In the genomic region with DNA sequence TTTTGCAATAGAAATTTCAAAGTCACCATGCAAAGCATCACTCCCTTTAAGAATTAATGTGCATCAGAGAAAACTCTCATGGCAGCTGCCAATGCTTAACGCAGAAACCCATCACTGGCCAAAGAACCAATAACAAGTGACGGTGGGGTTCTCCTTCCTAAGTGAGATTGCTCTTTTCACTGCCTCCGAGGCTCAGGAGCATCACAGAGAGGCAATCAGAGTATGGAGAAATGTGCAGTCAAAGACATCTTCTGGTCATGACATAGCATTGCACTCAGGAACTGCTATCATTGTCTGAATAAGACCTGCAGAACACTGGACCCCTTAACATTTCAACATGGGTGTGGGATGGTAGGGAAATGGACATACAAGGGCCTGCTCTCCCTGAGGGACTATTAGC, we compare ENCODE assay signal across 13 mouse cellular contexts.
DNase-seq lines count a peak whose midpoint lies in the region; ATAC-seq and TF ChIP-seq lines count a peak whose summit lies in the region.
"Had no signal": no experiment of that assay in that cellular context is flagged by ENCODE, and none has a peak within 500 bp of the region (broad histone marks: within the 10 kb centered on the region; RNA-seq: fewer than 3 reads in every experiment).

No protein-coding gene starts in this region.

- no peak overlapping the region for H3K9ac ChIP-seq in hindbrain, embryonic 13.5 days
- no peak overlapping the region for H3K9ac ChIP-seq in hindbrain, embryonic 11.5 days (ENCODE audit: low read depth, low read length)
- no peak overlapping the region for H3K9ac ChIP-seq in midbrain, postnatal 0 days (replicated peaks; ENCODE audit: low read length, poor library complexity, severe bottlenecking)
- H3K9ac ChIP-seq in midbrain, embryonic 16.5 days (ENCODE audit: low read depth, low read length), result no peak overlapping the region
- H3K9ac ChIP-seq: limb, embryonic 15.5 days had no signal

- H3K27ac ChIP-seq in hindbrain, embryonic 13.5 days, result no peak overlapping the region
- no peak overlapping the region for H3K27ac ChIP-seq in hindbrain, embryonic 11.5 days (ENCODE audit: low read depth, low read length)
- no peak overlapping the region for H3K27ac ChIP-seq in midbrain, postnatal 0 days (ENCODE audit: low read depth, low read length)
- no peak overlapping the region for H3K27ac ChIP-seq in midbrain, embryonic 16.5 days (ENCODE audit: low read length)
- H3K27ac ChIP-seq: forebrain, embryonic 10.5 days; limb, embryonic 15.5 days had no signal

- ATAC-seq in hindbrain, embryonic 13.5 days (ENCODE audit: low FRiP score), result 0 out of 2 replicates have a peak, but pooled peaks have one; percentile 22
- ATAC-seq in hindbrain, embryonic 11.5 days (ENCODE audit: low FRiP score), result no peak
- no peak for ATAC-seq in midbrain, postnatal 0 days (ENCODE audit: low FRiP score)
- ATAC-seq in midbrain, embryonic 16.5 days, result no peak
- peak; percentile 64; the same call in 1 of the 2 replicates for ATAC-seq in common myeloid progenitor, adult 5-6 weeks (replicated peaks; ENCODE audit: low read depth, poor library complexity, severe bottlenecking)

- DNase-seq in hindbrain, embryonic 11.5 days (ENCODE audit: low spot score), result no peak
- DNase-seq in midbrain, postnatal 0 days (ENCODE audit: low spot score), result peak; percentile 55
- no peak for DNase-seq in adrenal gland, postnatal 4 days (ENCODE audit: low spot score in 2 of 2)
- no peak for DNase-seq in right cerebral cortex, adult 2 months (ENCODE audit: low spot score in 2 of 2)
- DNase-seq: heart, postnatal 4 days; layer of hippocampus, postnatal 36 days; lung, postnatal 36 days had no signal

- no peaks in the 10 kb centered on the region for H3K36me3 ChIP-seq in hindbrain, embryonic 13.5 days
- no peaks in the 10 kb centered on the region for H3K36me3 ChIP-seq in hindbrain, embryonic 11.5 days (ENCODE audit: control insufficient read depth, insufficient read depth, low read length)
- H3K36me3 ChIP-seq in midbrain, postnatal 0 days (ENCODE audit: insufficient read depth, low read length), result no peaks in the 10 kb centered on the region
- no peaks in the 10 kb centered on the region for H3K36me3 ChIP-seq in midbrain, embryonic 16.5 days (ENCODE audit: control insufficient read depth, insufficient read depth, low read length)
- H3K36me3 ChIP-seq: forebrain, embryonic 10.5 days; limb, embryonic 15.5 days had no signal

- H3K27me3 ChIP-seq in hindbrain, embryonic 13.5 days, result no peaks in the 10 kb centered on the region
- H3K27me3 ChIP-seq in hindbrain, embryonic 11.5 days (ENCODE audit: control insufficient read depth, insufficient read depth, low read length), result no peaks in the 10 kb centered on the region
- H3K27me3 ChIP-seq in midbrain, postnatal 0 days (ENCODE audit: insufficient read depth, low read length), result no peaks in the 10 kb centered on the region
- no peaks in the 10 kb centered on the region for H3K27me3 ChIP-seq in midbrain, embryonic 16.5 days (ENCODE audit: control insufficient read depth, insufficient read depth, low read depth, low read length)
- H3K27me3 ChIP-seq: limb, embryonic 15.5 days had no signal

- 0 out of 2 replicates have a peak, but pooled peaks cover 6% of the 10 kb centered on the region for H3K4me1 ChIP-seq in hindbrain, embryonic 13.5 days (replicated peaks)
- H3K4me1 ChIP-seq in hindbrain, embryonic 11.5 days (replicated peaks; ENCODE audit: control insufficient read depth, insufficient read depth, low read length), result no peaks in the 10 kb centered on the region
- H3K4me1 ChIP-seq in midbrain, postnatal 0 days (ENCODE audit: insufficient read depth, low read length), result peaks cover 4% of the 10 kb centered on the region; the same call in 1 of the 2 replicates
- peaks cover 8% of the 10 kb centered on the region for H3K4me1 ChIP-seq in midbrain, embryonic 16.5 days (ENCODE audit: control insufficient read depth, insufficient read depth, low read length)
- H3K4me1 ChIP-seq: limb, embryonic 15.5 days had no signal

- H3K9me3 ChIP-seq in hindbrain, embryonic 13.5 days, result no peaks in the 10 kb centered on the region
- no peaks in the 10 kb centered on the region for H3K9me3 ChIP-seq in hindbrain, embryonic 11.5 days (ENCODE audit: control insufficient read depth, low read length)
- H3K9me3 ChIP-seq in midbrain, postnatal 0 days (ENCODE audit: low read length), result no peaks in the 10 kb centered on the region
- H3K9me3 ChIP-seq in midbrain, embryonic 16.5 days (replicated peaks; ENCODE audit: control insufficient read depth, low read length, poor library complexity, severe bottlenecking), result no peaks in the 10 kb centered on the region
- H3K9me3 ChIP-seq: forebrain, embryonic 10.5 days; limb, embryonic 15.5 days had no signal

- TF ChIP-seq CTCF in midbrain, postnatal 0 days (IDR thresholded peaks at IDR 0.05), result peak; percentile 63

- 52% methylated on average over 3 of the region's 3 CpGs for WGBS in hindbrain, embryonic 13.5 days
- 65% methylated on average over 3 of the region's 3 CpGs for WGBS in hindbrain, embryonic 11.5 days
- 43% methylated on average over 3 of the region's 3 CpGs for WGBS in midbrain, postnatal 0 days
- 45% methylated on average over 3 of the region's 3 CpGs for whole genome bisulfite sequencing in midbrain, embryonic 16.5 days

- H3K4me3 ChIP-seq in hindbrain, embryonic 13.5 days, result no peak overlapping the region
- no peak overlapping the region for H3K4me3 ChIP-seq in hindbrain, embryonic 11.5 days (ENCODE audit: low read depth, low read length)
- H3K4me3 ChIP-seq in midbrain, postnatal 0 days (ENCODE audit: low read depth, low read length), result no peak overlapping the region
- H3K4me3 ChIP-seq in midbrain, embryonic 16.5 days (ENCODE audit: low read depth, low read length), result no peak overlapping the region
- H3K4me3 ChIP-seq: forebrain, embryonic 10.5 days; limb, embryonic 15.5 days; myocyte had no signal

- no peak overlapping the region for H3K4me2 ChIP-seq in hindbrain, embryonic 13.5 days
- no peak overlapping the region for H3K4me2 ChIP-seq in hindbrain, embryonic 11.5 days (replicated peaks; ENCODE audit: low read depth, low read length)
- H3K4me2 ChIP-seq in midbrain, postnatal 0 days (ENCODE audit: low read depth, low read length, poor library complexity, severe bottlenecking), result no peak overlapping the region
- no peak overlapping the region for H3K4me2 ChIP-seq in midbrain, embryonic 16.5 days (ENCODE audit: low read length)
- H3K4me2 ChIP-seq: limb, embryonic 15.5 days had no signal

Comparison
In these comparisons a context has a peak if more than half of its experiments do, and no peak if none do; other contexts are left out.
1. ATAC-seq: peak in hindbrain, embryonic 13.5 days (single experiment) and common myeloid progenitor, adult 5-6 weeks (single experiment); none in hindbrain, embryonic 11.5 days (single experiment), midbrain, postnatal 0 days (single experiment) and midbrain, embryonic 16.5 days (single experiment).